19 mouse cellular contexts compared by ENCODE assay signal in the genomic region with DNA sequence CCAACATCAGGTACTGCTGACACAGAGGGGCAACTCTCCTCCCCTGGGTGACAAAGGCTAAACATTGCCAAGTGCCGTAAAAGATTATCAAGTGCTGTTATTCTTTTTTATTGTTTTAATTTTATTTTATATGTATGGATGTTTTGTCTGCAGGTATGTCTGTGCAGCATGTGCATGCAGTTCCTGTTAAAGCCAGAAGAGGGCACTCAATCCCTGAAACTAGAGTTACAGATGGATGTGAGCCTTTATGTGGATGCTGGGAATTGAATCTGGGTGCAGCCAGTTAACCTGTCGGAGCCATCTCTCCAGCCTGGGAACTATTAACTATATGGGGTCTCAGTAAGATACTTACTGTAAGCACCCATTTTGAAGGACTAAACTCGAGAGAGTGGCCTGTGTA.
DNase-seq lines count a peak whose midpoint lies in the region; ATAC-seq and TF ChIP-seq lines count a peak whose summit lies in the region.
"Had no signal": no experiment of that assay in that cellular context is flagged by ENCODE, and none has a peak within 500 bp of the region (broad histone marks: within the 10 kb centered on the region; RNA-seq: fewer than 3 reads in every experiment).

No protein-coding gene starts in this region.

- no peak for DNase-seq in layer of hippocampus, adult 2 months (ENCODE audit: low spot score in 2 of 2)
- no peak for DNase-seq in layer of hippocampus, postnatal 36 days
- DNase-seq in A20 (ENCODE audit: low read depth, low spot score) (peak; percentile 41), ES-CJ7 (ENCODE audit: low read depth, low spot score) (peak; percentile 68)
- DNase-seq: heart, adult 18-20 months; kidney, postnatal 10 days; lung, adult 18-20 months had no signal

- no peak overlapping the region for H3K9ac ChIP-seq in heart, embryonic 11.5 days (ENCODE audit: low read depth, low read length)
- H3K9ac ChIP-seq: hindbrain, embryonic 12.5 days; intestine, embryonic 15.5 days; limb, embryonic 13.5 days; neural tube, embryonic 15.5 days had no signal

- no peaks in the 10 kb centered on the region for H3K36me3 ChIP-seq in heart, embryonic 11.5 days (ENCODE audit: control insufficient read depth, insufficient read depth, low read length)
- H3K36me3 ChIP-seq: hindbrain, embryonic 12.5 days; intestine, embryonic 15.5 days; limb, embryonic 13.5 days; neural tube, embryonic 15.5 days had no signal

- WGBS in heart, embryonic 11.5 days (ENCODE audit: insufficient replicate concordance) = 88% methylated on average over 3 of the region's 3 CpGs

- ATAC-seq in monocyte, adult 5-6 weeks (replicated peaks; ENCODE audit: insufficient number of reproducible peaks, low FRiP score, low TSS enrichment, poor library complexity, severe bottlenecking) = no peak
- no peak for ATAC-seq in heart, embryonic 11.5 days (replicated peaks; ENCODE audit: insufficient number of reproducible peaks, low FRiP score, low TSS enrichment)
- ATAC-seq: CD4-positive, CD25-positive, alpha-beta regulatory T cell, adult 4 months; forebrain, embryonic 14.5 days; intestine, embryonic 15.5 days had no signal

- no peaks in the 10 kb centered on the region for H3K4me1 ChIP-seq in cortical plate, adult 2 months (ENCODE audit: control insufficient read depth, insufficient read depth, low read length)
- H3K4me1 ChIP-seq in heart, embryonic 11.5 days (ENCODE audit: control insufficient read depth, insufficient read depth, low read length) = no peaks in the 10 kb centered on the region
- H3K4me1 ChIP-seq: limb, embryonic 13.5 days had no signal

- TF ChIP-seq POLR2A in cortical plate, adult 2 months (IDR thresholded peaks at IDR 0.05; ENCODE audit: extremely low read depth, insufficient read depth, low read length) = no peak

- H3K27ac ChIP-seq in layer of hippocampus, adult 2 months = no peak overlapping the region
- H3K27ac ChIP-seq in cortical plate, adult 2 months (ENCODE audit: insufficient read depth, low read length) = no peak overlapping the region
- H3K27ac ChIP-seq in heart, embryonic 11.5 days (ENCODE audit: low read depth, low read length) = no peak overlapping the region
- H3K27ac ChIP-seq: hindbrain, embryonic 12.5 days; intestine, embryonic 15.5 days; limb, embryonic 13.5 days; macrophage; neural tube, embryonic 15.5 days had no signal

- TF ChIP-seq CTCF in layer of hippocampus, adult 2 months (conservative IDR thresholded peaks at IDR 0.05) = peak; percentile 64
- TF ChIP-seq CTCF in cortical plate, adult 2 months (IDR thresholded peaks at IDR 0.05; ENCODE audit: extremely low read depth, insufficient read depth, low read length) = peak; percentile 4; the same call in 1 of the 2 replicates

- no peak overlapping the region for H3K4me3 ChIP-seq in layer of hippocampus, adult 2 months
- H3K4me3 ChIP-seq in cortical plate, adult 2 months (ENCODE audit: insufficient read depth, low read length) = no peak overlapping the region
- no peak overlapping the region for H3K4me3 ChIP-seq in heart, embryonic 11.5 days (ENCODE audit: low read depth, low read length)
- H3K4me3 ChIP-seq: hindbrain, embryonic 12.5 days; intestine, embryonic 15.5 days; limb, embryonic 13.5 days; myocyte; neural tube, embryonic 15.5 days had no signal

- H3K27me3 ChIP-seq in heart, embryonic 11.5 days (ENCODE audit: control insufficient read depth, insufficient read depth, low read length) = no peaks in the 10 kb centered on the region
- H3K27me3 ChIP-seq: hindbrain, embryonic 12.5 days; neural tube, embryonic 15.5 days had no signal

- no peaks in the 10 kb centered on the region; the same call in 1 of the 2 replicates for H3K9me3 ChIP-seq in heart, embryonic 11.5 days (replicated peaks; ENCODE audit: control insufficient read depth, low read length)
- H3K9me3 ChIP-seq: hindbrain, embryonic 12.5 days; intestine, embryonic 15.5 days; limb, embryonic 13.5 days; neural tube, embryonic 15.5 days had no signal

- H3K4me2 ChIP-seq in heart, embryonic 11.5 days = no peak overlapping the region
- H3K4me2 ChIP-seq: hindbrain, embryonic 12.5 days; intestine, embryonic 15.5 days; limb, embryonic 13.5 days; midbrain, embryonic 11.5 days; neural tube, embryonic 15.5 days had no signal

Comparison
In these comparisons a context has a peak if more than half of its experiments do, and no peak if none do; other contexts are left out.
1. DNase-seq: peak in A20 (single experiment) and ES-CJ7 (single experiment); none in layer of hippocampus, adult 2 months (0 of 2) and layer of hippocampus, postnatal 36 days (0 of 2).